Mouse (Mus musculus) embryonic fibroblast, embryonic 13.5 days (primary cell): ENCODE data around the gene Aven.

ENCODE experiments used
- CTCF ChIP-seq: IDR thresholded peaks from 2 replicates; pipeline ENCODE4 v1.5.1; 2011; ENCODE audit warnings: mild to moderate bottlenecking, control low read depth, low read length, moderate library complexity, borderline replicate concordance; ENCODE audit not compliant: insufficient read depth
- POLR2A ChIP-seq: IDR thresholded peaks from 2 replicates; pipeline ENCODE4 v1.6.1; 2011; ENCODE audit warnings: low read depth, mild to moderate bottlenecking, control low read depth, low read length, moderate library complexity

DNA sequence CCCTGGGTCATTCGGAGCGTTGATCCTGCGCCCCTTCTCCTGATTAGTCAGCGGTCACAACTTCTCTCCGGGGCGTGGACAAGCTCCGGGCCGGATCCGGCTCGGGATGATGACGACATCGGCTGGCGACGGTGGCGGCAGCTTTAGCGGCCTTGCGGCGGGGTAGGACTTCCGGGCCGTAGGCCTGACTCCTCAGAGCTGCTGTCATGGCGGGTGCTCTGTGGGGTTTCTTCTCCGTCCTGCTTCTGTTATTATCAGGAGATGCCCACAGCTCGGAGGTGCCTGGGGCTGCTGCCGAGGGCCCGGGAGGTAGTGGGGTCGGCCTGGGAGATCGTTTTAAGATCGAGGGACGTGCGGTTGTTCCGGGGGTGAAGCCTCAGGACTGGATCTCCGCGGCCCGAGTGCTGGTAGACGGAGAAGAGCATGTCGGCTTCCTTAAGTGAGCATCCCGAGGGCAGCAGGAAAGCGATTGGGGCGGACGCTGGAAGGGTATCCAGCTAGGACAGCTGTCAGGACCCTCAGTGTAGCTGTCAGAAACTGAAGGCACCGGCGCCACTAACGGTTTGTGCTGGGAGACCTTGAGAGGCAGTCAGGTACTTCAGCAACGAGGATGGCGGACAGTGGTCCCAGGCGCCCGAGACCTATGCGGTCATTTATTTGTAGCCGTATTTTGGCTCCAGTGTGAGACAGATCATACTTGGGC is 37.8 kb upstream of the Aven start, which contains the start of gene Emc7:
- TF ChIP-seq CTCF = no peak
- TF ChIP-seq POLR2A = peak; percentile 96
